Mouse (Mus musculus): ENCODE results near the gene Gpcpd1. TPM values are rescaled to one million over a fixed set of nuclear protein-coding genes. Genes with fewer than 3 reads are reported as not detected.

Gene Gpcpd1
- polyA plus RNA-seq, 1 experiment from 2014 or later = 73.0 TPM

- H3K4me2 ChIP-seq = no peak overlapping the region
- H3K36me3 ChIP-seq (replicated peaks) = no peaks in the 10 kb centered on the region
- ATAC-seq (ENCODE audit: insufficient read depth) = no peak
- H3K9me3 ChIP-seq (replicated peaks) = no peaks in the 10 kb centered on the region
- H3K4me3 ChIP-seq (replicated peaks) = no peak overlapping the region
- H3K27ac ChIP-seq (replicated peaks) = no peak overlapping the region
- H3K27me3 ChIP-seq = peaks cover 10% of the 10 kb centered on the region
- peaks cover 28% of the 10 kb centered on the region for H3K4me1 ChIP-seq (replicated peaks)
- H3K9ac ChIP-seq = no peak overlapping the region
- 29% methylated on average over 16 of the region's 16 CpGs for WGBS (ENCODE audit: insufficient replicate concordance)
Observed at GRCm38 (mm10) chr2:132516130-132517030, 71.1 kb downstream of the Gpcpd1 start.

- WGBS (ENCODE audit: insufficient replicate concordance) = 78% methylated on average over 13 of the region's 13 CpGs
- no peak overlapping the region for H3K4me2 ChIP-seq
- ATAC-seq (ENCODE audit: insufficient read depth) = no peak
- H3K9ac ChIP-seq = no peak overlapping the region
- H3K27ac ChIP-seq (replicated peaks) = no peak overlapping the region
- H3K36me3 ChIP-seq (replicated peaks) = no peaks in the 10 kb centered on the region
- H3K4me3 ChIP-seq (replicated peaks) = no peak overlapping the region
- peaks cover 28% of the 10 kb centered on the region for H3K4me1 ChIP-seq (replicated peaks)
- peaks cover 10% of the 10 kb centered on the region for H3K27me3 ChIP-seq
- no peaks in the 10 kb centered on the region for H3K9me3 ChIP-seq (replicated peaks)
Observed at GRCm38 (mm10) chr2:132515607-132516006, 71.9 kb downstream of the Gpcpd1 start.

- 76% methylated on average over 14 of the region's 14 CpGs for WGBS (ENCODE audit: insufficient replicate concordance)
- H3K4me1 ChIP-seq (replicated peaks) = peaks cover 28% of the 10 kb centered on the region
- peaks cover 10% of the 10 kb centered on the region for H3K27me3 ChIP-seq
- no peaks in the 10 kb centered on the region for H3K9me3 ChIP-seq (replicated peaks)
- ATAC-seq (ENCODE audit: insufficient read depth) = no peak
- H3K27ac ChIP-seq (replicated peaks) = no peak overlapping the region
- no peak overlapping the region for H3K4me3 ChIP-seq (replicated peaks)
- H3K4me2 ChIP-seq = no peak overlapping the region
- no peak overlapping the region for H3K9ac ChIP-seq
- no peaks in the 10 kb centered on the region for H3K36me3 ChIP-seq (replicated peaks)
Observed at GRCm38 (mm10) chr2:132515076-132515475, 72.5 kb downstream of the Gpcpd1 start.

GRCm38 (mm10) chr2:132514353-132514752, 73.2 kb downstream of the Gpcpd1 start:
- Histone ChIP-seq H3K4me3 (replicated peaks) (no peak overlapping the region), H3K36me3 (replicated peaks) (no peaks in the 10 kb centered on the region), H3K4me2 (no peak overlapping the region), H3K27me3 (peaks cover 10% of the 10 kb centered on the region), H3K9me3 (replicated peaks) (no peaks in the 10 kb centered on the region), H3K9ac (no peak overlapping the region), H3K27ac (replicated peaks) (no peak overlapping the region), H3K4me1 (replicated peaks) (peaks cover 28% of the 10 kb centered on the region)
- WGBS (ENCODE audit: insufficient replicate concordance) = 43% methylated on average over 6 of the region's 6 CpGs
- no peak for ATAC-seq (ENCODE audit: insufficient read depth)

GRCm38 (mm10) chr2:132513371-132514181, 74.0 kb downstream of the Gpcpd1 start:
- H3K4me3 ChIP-seq (replicated peaks) = no peak overlapping the region
- peaks cover 26% of the 10 kb centered on the region for H3K4me1 ChIP-seq (replicated peaks)
- ATAC-seq (ENCODE audit: insufficient read depth) = no peak
- no peaks in the 10 kb centered on the region for H3K36me3 ChIP-seq (replicated peaks)
- 53% methylated on average over 12 of the region's 12 CpGs for WGBS (ENCODE audit: insufficient replicate concordance)
- no peak overlapping the region for H3K27ac ChIP-seq (replicated peaks)
- H3K27me3 ChIP-seq = peaks cover 10% of the 10 kb centered on the region
- no peaks in the 10 kb centered on the region for H3K9me3 ChIP-seq (replicated peaks)
- no peak overlapping the region for H3K9ac ChIP-seq
- peak overlapping the region; percentile 61; the same call in 1 of the 2 replicates for H3K4me2 ChIP-seq

- peak overlapping the region; percentile 62; the same call in 1 of the 2 replicates for H3K27ac ChIP-seq (replicated peaks)
- H3K4me2 ChIP-seq = peak overlapping the region; percentile 61
- H3K4me1 ChIP-seq (replicated peaks) = peaks cover 24% of the 10 kb centered on the region
- no peaks in the 10 kb centered on the region for H3K36me3 ChIP-seq (replicated peaks)
- WGBS (ENCODE audit: insufficient replicate concordance) = 25% methylated on average over 11 of the region's 11 CpGs
- no peak for ATAC-seq (ENCODE audit: insufficient read depth)
- peaks cover 10% of the 10 kb centered on the region for H3K27me3 ChIP-seq
- peak overlapping the region; percentile 20; the same call in 1 of the 2 replicates for H3K4me3 ChIP-seq (replicated peaks)
- H3K9me3 ChIP-seq (replicated peaks) = no peaks in the 10 kb centered on the region
- H3K9ac ChIP-seq = no peak overlapping the region
Observed at GRCm38 (mm10) chr2:132512977-132513351, 74.6 kb downstream of the Gpcpd1 start.

GRCm38 (mm10) chr2:132512051-132512976, 75.2 kb downstream of the Gpcpd1 start:
- Histone ChIP-seq H3K4me3 (replicated peaks) (peak overlapping the region; percentile 20; the same call in 1 of the 2 replicates), H3K27ac (replicated peaks) (peak overlapping the region; percentile 62; the same call in 1 of the 2 replicates), H3K4me2 (peak overlapping the region; percentile 61), H3K27me3 (peaks cover 6% of the 10 kb centered on the region), H3K36me3 (replicated peaks) (no peaks in the 10 kb centered on the region), H3K4me1 (replicated peaks) (peaks cover 24% of the 10 kb centered on the region), H3K9me3 (replicated peaks) (no peaks in the 10 kb centered on the region), H3K9ac (no peak overlapping the region)
- ATAC-seq (ENCODE audit: insufficient read depth) = peak; percentile 73
- 5% methylated on average over 19 of the region's 19 CpGs for WGBS (ENCODE audit: insufficient replicate concordance)

GRCm38 (mm10) chr2:132511011-132511818, 76.3 kb downstream of the Gpcpd1 start:
- Histone ChIP-seq H3K27ac (replicated peaks) (no peak overlapping the region), H3K9ac (no peak overlapping the region), H3K27me3 (peaks cover 4% of the 10 kb centered on the region; the same call in 1 of the 2 replicates), H3K4me1 (replicated peaks) (peaks cover 24% of the 10 kb centered on the region), H3K36me3 (replicated peaks) (no peaks in the 10 kb centered on the region), H3K4me2 (no peak overlapping the region), H3K9me3 (replicated peaks) (no peaks in the 10 kb centered on the region), H3K4me3 (replicated peaks) (no peak overlapping the region)
- no peak for ATAC-seq (ENCODE audit: insufficient read depth)
- WGBS (ENCODE audit: insufficient replicate concordance) = 55% methylated on average over 5 of the region's 7 CpGs

GRCm38 (mm10) chr2:132509714-132510113, 77.8 kb downstream of the Gpcpd1 start:
- Histone ChIP-seq H3K27me3 (peaks cover 4% of the 10 kb centered on the region; the same call in 1 of the 2 replicates), H3K27ac (replicated peaks) (no peak overlapping the region), H3K4me2 (no peak overlapping the region), H3K4me1 (replicated peaks) (peaks cover 24% of the 10 kb centered on the region), H3K4me3 (replicated peaks) (no peak overlapping the region), H3K36me3 (replicated peaks) (no peaks in the 10 kb centered on the region), H3K9ac (no peak overlapping the region), H3K9me3 (replicated peaks) (no peaks in the 10 kb centered on the region)
- 60% methylated on average over 1 of the region's 1 CpGs for WGBS (ENCODE audit: insufficient replicate concordance)
- ATAC-seq (ENCODE audit: insufficient read depth) = no peak

GRCm38 (mm10) chr2:132509261-132509660, 78.3 kb downstream of the Gpcpd1 start:
- no peak overlapping the region for H3K4me2 ChIP-seq
- ATAC-seq (ENCODE audit: insufficient read depth) = no peak
- H3K36me3 ChIP-seq (replicated peaks) = no peaks in the 10 kb centered on the region
- 53% methylated on average over 9 of the region's 9 CpGs for WGBS (ENCODE audit: insufficient replicate concordance)
- no peak overlapping the region for H3K27ac ChIP-seq (replicated peaks)
- peaks cover 24% of the 10 kb centered on the region for H3K4me1 ChIP-seq (replicated peaks)
- peaks cover 4% of the 10 kb centered on the region; the same call in 1 of the 2 replicates for H3K27me3 ChIP-seq
- no peak overlapping the region for H3K9ac ChIP-seq
- no peaks in the 10 kb centered on the region for H3K9me3 ChIP-seq (replicated peaks)
- no peak overlapping the region for H3K4me3 ChIP-seq (replicated peaks)

Data from liver, embryonic 15.5 days (tissue).